Mouse (Mus musculus) right cerebral cortex, adult 2 months (tissue): Measurements from ENCODE around the gene AY358078.
"Not testable (repeated sequence)": the region's sequence is repeated elsewhere in the genome, so short reads cannot be mapped to it uniquely, and the experiment has no call there.

Source experiments
- DNase-seq, 2 experiments: peaks; one replicate each; pipeline ENCODE4 v3.0.0; 2021 to 2022; ENCODE audit warnings: low spot score in 2 of 2

The AY358078 gene

DNA sequence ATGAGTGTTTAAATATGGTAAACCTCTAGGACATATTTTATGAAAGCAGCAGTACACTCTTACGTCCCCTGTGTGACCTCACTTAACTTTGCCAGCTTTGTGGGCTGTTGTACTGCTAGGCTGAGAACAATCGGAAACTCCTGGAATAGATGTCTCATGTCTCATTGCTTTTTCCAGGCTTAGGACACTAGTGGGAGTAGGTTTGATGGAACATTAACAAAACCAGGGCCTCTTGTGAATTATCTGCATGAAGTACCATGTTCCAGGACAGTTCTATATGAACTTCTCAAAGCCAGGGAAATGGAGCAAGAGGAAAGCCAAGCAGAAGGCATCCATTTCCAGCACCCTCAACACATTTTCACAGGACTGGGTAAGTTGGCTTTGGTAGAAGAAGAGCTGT is at the start of gene AY358078:
Gene AY358078, plus strand, starts transcription at position 301 of the 400 bp plus-strand sequence.
- no peak for DNase-seq

GRCm38 (mm10) chr14:51755944-51756343 is 43.9 kb upstream of the AY358078 start:
- DNase-seq, result no peak

DNA sequence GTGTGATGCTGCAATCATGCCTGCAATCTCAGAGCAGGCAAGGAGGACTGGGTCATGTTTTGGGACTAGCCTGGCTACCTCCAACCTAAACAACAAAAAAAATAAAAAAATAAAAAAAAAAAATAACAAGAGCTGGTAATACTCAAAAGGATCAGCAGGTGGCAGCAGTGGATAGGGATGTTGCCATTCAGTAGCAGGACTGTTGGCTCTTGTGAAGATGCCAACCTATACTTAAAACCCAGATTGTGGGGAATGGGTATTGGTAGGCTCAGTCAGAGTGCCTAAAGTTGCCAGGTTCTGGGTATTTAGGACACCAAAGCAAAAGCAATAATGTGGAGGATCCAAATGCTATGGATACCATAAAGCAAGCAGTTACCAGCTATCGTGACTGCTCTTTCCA is 28.5 kb upstream of the AY358078 start:
- not testable (repeated sequence) for DNase-seq

DNA sequence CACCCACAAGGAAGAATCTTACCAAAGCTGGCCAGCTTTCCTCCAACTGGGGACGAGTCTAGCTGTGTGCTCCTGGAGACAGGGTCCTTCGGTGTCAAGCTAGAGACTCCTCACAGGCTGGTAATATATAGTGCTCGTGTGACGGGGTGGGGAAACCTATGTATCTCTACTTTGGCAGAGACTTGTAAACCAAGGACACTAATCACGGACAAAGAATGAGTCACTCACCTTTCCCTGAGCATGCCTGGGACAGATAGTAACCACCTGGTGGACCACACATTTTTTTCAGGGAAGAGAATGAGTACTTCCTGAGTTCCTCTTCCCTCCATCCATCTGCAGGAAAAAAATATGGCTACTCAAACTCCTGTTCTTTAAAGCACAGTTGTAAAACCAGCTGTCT is 26.4 kb upstream of the AY358078 start, which contains the start of gene Ang4:
Gene Ang4, minus strand, starts transcription at position 101 of the 400 bp plus-strand sequence.
- no peak for DNase-seq

GRCm38 (mm10) chr14:51777791-51778190 is 22.1 kb upstream of the AY358078 start:
- no peak for DNase-seq

- no peak for DNase-seq
Observed at GRCm38 (mm10) chr14:51778865-51779481, 20.9 kb upstream of the AY358078 start.

DNA sequence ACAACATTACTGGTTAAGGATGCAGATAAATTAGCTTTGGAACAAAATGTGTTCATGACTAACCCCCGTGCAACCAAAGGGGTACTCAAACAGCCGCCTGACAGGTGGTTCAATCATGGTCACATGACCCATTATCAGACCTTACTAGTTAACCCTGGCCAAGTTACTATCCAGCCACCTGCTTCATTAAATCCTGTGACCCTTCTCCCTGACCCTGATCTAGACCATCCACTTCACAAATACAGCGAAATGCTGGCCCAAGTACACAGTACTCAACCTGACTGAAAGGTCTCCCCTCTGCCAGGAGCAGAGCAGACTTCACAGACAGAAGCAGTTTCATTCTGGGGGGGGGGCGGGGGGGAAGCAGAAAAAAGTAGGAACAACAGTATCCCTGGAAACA is 13.5 kb upstream of the AY358078 start:
- DNase-seq, result no peak

GRCm38 (mm10) chr14:51787061-51787460 is 12.8 kb upstream of the AY358078 start:
- peak in 1 of 2 experiments; percentile 1 for DNase-seq

GRCm38 (mm10) chr14:51789196-51789595 is 10.7 kb upstream of the AY358078 start:
- no peak for DNase-seq

DNA sequence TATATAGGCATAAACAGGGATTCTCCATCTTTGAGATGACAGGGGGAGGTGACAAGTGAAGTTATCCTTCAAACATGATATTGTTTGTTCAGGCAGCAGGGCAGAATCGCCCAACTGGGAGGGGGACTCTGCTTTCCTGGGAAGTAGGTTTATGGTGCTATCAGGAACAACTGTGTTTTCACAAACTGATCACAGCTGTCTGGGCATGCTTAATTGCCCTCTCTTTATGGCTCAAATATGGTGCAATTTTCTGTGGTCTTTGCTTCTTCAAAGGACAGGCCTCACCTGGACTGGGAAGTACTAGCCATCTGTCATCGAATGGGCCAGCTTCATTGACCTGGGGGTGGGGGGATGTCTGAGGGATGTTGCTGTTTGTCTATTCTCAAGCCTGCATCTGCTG is 5.7 kb upstream of the AY358078 start:
- no peak for DNase-seq

DNA sequence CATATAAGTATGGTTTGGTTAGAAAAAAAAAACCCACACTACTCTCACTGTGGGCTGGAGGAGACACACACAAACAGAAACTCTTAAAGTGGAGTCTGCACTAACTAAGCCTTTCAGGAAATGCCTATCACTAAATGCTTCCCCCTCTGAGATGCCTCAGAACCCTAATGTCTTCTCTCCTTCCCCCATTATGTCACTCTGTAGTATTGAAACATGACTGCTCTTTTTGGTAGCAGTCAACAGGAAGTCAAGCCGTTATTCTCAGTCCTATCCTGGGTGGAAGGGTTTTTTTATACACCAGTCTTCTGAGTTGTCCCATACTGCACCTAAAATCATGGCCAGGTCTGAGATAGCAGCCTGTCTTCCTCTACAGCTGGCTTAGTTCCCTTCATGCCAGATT is 26.8 kb downstream of the AY358078 start:
- DNase-seq, result no peak

DNA sequence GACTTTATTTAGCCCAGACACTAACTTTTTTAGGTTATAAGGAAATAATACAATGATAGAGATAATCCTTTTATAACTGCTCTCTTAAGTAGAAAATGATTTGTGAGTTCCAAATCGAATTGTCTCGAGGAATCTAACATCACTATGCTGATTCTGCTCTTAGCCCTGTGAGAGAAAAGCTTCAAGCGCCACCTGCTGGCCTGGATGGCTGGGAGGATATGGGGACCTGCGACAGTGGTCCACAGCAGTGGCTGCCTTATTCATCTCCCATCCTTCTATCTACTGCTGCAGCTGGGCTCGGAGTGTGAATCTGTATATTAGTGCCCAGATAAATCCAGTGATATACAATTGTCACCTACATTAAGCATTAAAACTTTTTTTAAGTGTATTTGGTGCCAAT is 28.0 kb downstream of the AY358078 start:
- DNase-seq, result peak; percentile 9 to 11

GRCm38 (mm10) chr14:51829188-51829587 is 29.3 kb downstream of the AY358078 start:
- no peak for DNase-seq

DNA sequence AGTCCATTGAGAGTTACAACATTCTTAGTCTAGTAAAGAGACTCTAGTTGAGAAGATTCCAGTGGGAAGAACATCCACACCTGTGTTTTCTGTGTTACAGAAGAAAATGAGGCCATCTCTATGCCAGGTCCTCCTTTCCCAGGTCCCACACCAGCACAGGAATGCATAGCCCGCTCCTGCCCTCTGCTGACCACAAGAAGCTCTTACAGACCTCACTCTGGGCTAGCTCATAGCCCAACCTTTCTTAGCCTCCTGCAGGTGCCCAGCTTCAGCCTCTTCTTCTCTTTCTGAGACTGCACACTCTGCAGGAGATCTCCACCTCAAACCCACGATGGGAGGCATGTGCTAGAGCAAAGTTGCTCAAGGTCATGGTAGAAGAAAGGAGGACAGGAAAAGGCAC is 38.6 kb downstream of the AY358078 start:
- not testable (repeated sequence) for DNase-seq

GRCm38 (mm10) chr14:51842250-51842649 is 42.4 kb downstream of the AY358078 start:
- DNase-seq, result no peak

DNA sequence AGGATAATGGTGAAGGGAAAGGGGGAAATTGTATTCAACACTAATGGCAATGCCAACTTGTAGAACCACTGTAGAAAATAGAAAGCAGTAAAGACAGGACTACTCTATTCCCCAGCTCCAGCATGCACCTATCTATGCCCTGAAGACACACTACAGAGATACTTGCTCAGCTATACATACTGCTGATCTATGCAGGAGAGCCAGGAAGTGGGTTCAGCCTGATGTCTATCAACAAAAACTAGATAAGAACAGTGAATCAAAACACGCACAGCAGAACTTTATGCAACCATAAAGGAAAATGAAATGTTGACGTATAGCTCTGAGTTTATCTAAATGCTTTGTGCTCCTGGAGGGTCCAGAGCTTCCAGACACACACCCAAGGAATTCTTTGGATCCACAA is 42.9 kb downstream of the AY358078 start:
- DNase-seq, result no peak

DNA sequence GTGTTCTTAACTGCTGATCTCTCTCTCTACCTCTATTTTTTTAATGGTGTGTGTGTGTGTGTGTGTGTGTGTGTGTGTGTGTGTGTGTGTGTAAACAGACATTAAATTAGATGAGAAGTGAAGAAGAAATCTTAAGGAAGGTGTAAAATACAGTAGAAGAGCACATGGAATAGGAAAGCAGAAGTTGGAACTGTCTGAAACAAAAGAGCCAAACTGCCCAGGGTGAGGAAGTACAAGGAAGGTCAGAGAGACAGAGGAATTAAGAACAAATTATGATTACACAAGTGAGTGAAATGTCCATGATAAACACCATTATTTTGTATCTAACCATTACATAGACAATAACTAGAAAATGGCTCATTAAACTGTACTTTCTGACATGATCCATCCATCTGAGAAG is 44.0 kb downstream of the AY358078 start:
- no peak for DNase-seq

- no peak for DNase-seq
Observed at GRCm38 (mm10) chr14:51846566-51846965, 46.7 kb downstream of the AY358078 start.

- not testable (repeated sequence) for DNase-seq
Observed at GRCm38 (mm10) chr14:51851006-51851405, 51.2 kb downstream of the AY358078 start.

DNA sequence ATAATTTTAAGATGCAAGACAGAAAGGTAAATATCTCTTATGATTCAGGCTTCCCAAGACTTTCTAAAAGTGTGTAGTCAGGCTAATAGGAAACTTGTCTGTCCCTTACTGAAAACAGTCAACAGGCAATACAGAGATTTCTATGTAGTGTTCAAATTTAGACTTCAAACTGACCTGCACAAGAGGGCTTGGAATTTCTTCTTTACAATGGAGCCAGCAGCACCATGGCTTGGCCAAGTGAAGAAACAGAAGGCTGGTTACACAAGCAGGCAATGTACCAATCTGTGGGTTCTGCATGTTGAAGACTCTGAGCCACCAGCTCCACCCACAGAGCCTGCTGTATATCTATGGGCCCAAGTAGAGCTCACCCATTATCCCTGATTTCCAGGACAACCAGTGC is 53.6 kb downstream of the AY358078 start, which contains the start of gene Ear6:
Gene Ear6, plus strand, starts transcription at position 301 of the 400 bp plus-strand sequence.
- no peak for DNase-seq

DNA sequence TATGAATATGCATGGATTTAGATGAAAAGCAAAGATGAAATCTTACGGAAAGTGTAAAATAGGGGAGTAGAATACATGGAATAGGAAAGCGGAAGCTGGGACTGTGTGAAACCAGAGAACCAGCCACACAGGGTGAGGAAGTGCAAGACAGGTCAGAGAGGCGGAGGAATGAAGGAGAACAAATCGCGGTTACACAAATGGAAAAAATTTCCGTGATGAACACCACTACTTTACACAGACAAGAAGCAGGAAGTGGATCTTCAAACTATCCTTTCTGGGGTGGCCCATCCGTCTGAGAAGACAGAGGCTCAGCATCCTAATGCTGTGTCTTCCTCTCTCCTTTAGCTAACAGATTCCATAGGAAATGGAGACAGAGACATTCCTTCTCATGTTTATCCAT is 55.4 kb downstream of the AY358078 start:
- DNase-seq, result not testable (repeated sequence)

GRCm38 (mm10) chr14:51863603-51864002 is 63.8 kb downstream of the AY358078 start:
- DNase-seq, result not testable (repeated sequence)

DNA sequence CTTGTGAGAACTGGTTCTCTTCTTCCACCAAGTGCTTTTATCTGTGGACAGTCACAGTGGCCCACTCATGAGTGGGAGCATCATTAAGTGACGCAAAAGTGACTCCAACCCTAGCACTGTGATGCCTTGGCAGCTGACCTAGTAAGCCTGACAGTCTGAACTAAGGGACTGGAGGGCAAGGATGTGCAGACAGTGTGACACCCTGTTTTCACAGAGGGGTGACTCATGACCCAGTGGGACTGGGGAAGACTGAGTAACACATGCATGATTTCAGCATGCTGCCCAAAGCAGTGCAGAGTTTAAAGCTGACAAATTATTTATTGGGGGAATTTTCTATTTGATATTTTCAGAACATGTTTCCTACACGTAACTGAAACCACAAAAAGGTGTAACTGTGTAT is 70.9 kb downstream of the AY358078 start:
- no peak for DNase-seq

DNA sequence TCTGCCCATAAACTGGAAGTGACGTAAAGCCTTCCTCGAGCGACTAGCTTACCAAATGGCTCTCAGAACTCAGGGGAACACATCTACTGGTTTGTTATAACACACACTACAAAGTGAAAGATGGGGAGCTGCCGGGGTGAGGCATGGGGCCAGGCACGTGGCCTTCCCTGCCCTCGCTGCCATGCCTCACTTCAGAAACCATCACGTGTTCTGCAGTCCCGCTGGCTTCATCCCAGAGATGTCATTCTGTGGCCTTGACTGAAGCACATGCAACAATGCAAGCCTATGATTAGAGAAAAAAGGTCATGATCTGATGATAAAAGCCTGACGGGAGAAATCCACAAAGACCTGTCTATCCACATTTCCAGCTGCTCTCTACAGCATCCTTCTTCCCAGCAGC is 71.9 kb downstream of the AY358078 start:
- DNase-seq, result no peak
